Mouse (Mus musculus) kidney, adult 18-20 months (tissue): ENCODE measurements around the gene Prkag3.

Experiments
- DNase-seq: peaks from one replicate; pipeline ENCODE4 v3.0.0; 2021

Gene Prkag3

GRCm38 (mm10) chr1:74748643-74749271 is at the start of gene Prkag3:
TSS of gene Prkag3 (minus strand) at chr1:74749221.
- DNase-seq: peak; percentile 66

- no peak for DNase-seq
These were observed 48.4 kb upstream of the Prkag3 start for GRCm38 (mm10) chr1:74797459-74797858.

- no peak for DNase-seq
These were observed 46.1 kb upstream of the Prkag3 start for GRCm38 (mm10) chr1:74795145-74795529.

GRCm38 (mm10) chr1:74794487-74795144 is 45.6 kb upstream of the Prkag3 start:
- no peak for DNase-seq

GRCm38 (mm10) chr1:74792831-74793660 is 44.0 kb upstream of the Prkag3 start:
- DNase-seq: no peak

GRCm38 (mm10) chr1:74791249-74791648 is 42.2 kb upstream of the Prkag3 start, which contains the start of gene Wnt10a:
TSS of gene Wnt10a (plus strand) at chr1:74791516.
- DNase-seq: no peak

GRCm38 (mm10) chr1:74790095-74790494 is 41.1 kb upstream of the Prkag3 start:
- no peak for DNase-seq

- DNase-seq: no peak
These were observed 39.7 kb upstream of the Prkag3 start for GRCm38 (mm10) chr1:74788603-74789176.

- peak; percentile 78 for DNase-seq
These were observed 38.8 kb upstream of the Prkag3 start for GRCm38 (mm10) chr1:74787846-74788245.

GRCm38 (mm10) chr1:74784041-74784759 is 35.2 kb upstream of the Prkag3 start:
- peak; percentile 70 for DNase-seq

GRCm38 (mm10) chr1:74783554-74783953 is 34.5 kb upstream of the Prkag3 start:
- no peak for DNase-seq

GRCm38 (mm10) chr1:74782045-74782444 is 33.0 kb upstream of the Prkag3 start:
- DNase-seq: no peak

GRCm38 (mm10) chr1:74778934-74779486 is 30.0 kb upstream of the Prkag3 start:
- no peak for DNase-seq

GRCm38 (mm10) chr1:74775816-74776215 is 26.8 kb upstream of the Prkag3 start:
- DNase-seq: no peak

GRCm38 (mm10) chr1:74774062-74774461 is 25.0 kb upstream of the Prkag3 start:
- DNase-seq: no peak

- DNase-seq: peak; percentile 79
These were observed 24.1 kb upstream of the Prkag3 start for GRCm38 (mm10) chr1:74773136-74773535.

GRCm38 (mm10) chr1:74771931-74772620 is 23.1 kb upstream of the Prkag3 start:
- no peak for DNase-seq

GRCm38 (mm10) chr1:74771845-74771930 is 22.7 kb upstream of the Prkag3 start, which contains the start of gene Wnt6:
TSS of gene Wnt6 (plus strand) at chr1:74771892.
- no peak for DNase-seq

- DNase-seq: no peak
These were observed 22.4 kb upstream of the Prkag3 start for GRCm38 (mm10) chr1:74771467-74771844.

- DNase-seq: no peak
These were observed 21.9 kb upstream of the Prkag3 start for GRCm38 (mm10) chr1:74770727-74771466.

GRCm38 (mm10) chr1:74763081-74763480 is 14.1 kb upstream of the Prkag3 start:
- peak; percentile 73 for DNase-seq

- DNase-seq: peak; percentile 58
These were observed 10.8 kb upstream of the Prkag3 start for GRCm38 (mm10) chr1:74759773-74760172.
